Mouse (Mus musculus) embryonic facial prominence, embryonic 13.5 days (tissue): ENCODE measurements around the gene Plk2. TPM values are rescaled to one million over a fixed set of nuclear protein-coding genes. Genes with fewer than 3 reads are reported as not detected.

Source experiments
- ATAC-seq: fragments of 200-750 bp; cut with Nextera tagmentation; 2 replicates; pipeline ENCODE4 v1.8.0; 2017; ENCODE audit warnings: low read depth; ENCODE audit not compliant: insufficient number of reproducible peaks, insufficient read depth, low FRiP score, low TSS enrichment
- H3K27ac ChIP-seq: fragments of 300-500 bp; sonication (generic); 2 replicates; pipeline ENCODE4 v1.5.1; 2015; ENCODE audit warnings: moderate library complexity, mild to moderate bottlenecking, inconsistent platforms
- H3K27me3 ChIP-seq: fragments of 300-500 bp; sonication (generic); 2 replicates; pipeline ENCODE4 v1.6.1; 2015; ENCODE audit warnings: mild to moderate bottlenecking, inconsistent platforms
- H3K36me3 ChIP-seq: fragments of 300-500 bp; sonication (generic); 2 replicates; pipeline ENCODE4 v1.6.1; 2015; ENCODE audit warnings: mild to moderate bottlenecking, inconsistent platforms
- H3K4me1 ChIP-seq: fragments of 300-500 bp; sonication (generic); 2 replicates; pipeline ENCODE4 v1.6.1; 2015; ENCODE audit warnings: inconsistent platforms
- H3K4me2 ChIP-seq: fragments of 300-500 bp; sonication (generic); 2 replicates; pipeline ENCODE4 v1.6.1; 2015; ENCODE audit warnings: moderate library complexity, mild to moderate bottlenecking, inconsistent platforms
- H3K4me3 ChIP-seq: fragments of 300-500 bp; sonication (generic); 2 replicates; pipeline ENCODE4 v1.5.1; 2015; ENCODE audit warnings: mild to moderate bottlenecking, inconsistent platforms
- H3K9ac ChIP-seq: fragments of 300-500 bp; sonication (generic); 2 replicates; pipeline ENCODE4 v1.6.1; 2015; ENCODE audit warnings: mild to moderate bottlenecking, inconsistent platforms
- H3K9me3 ChIP-seq: fragments of 300-500 bp; sonication (generic); 2 replicates; pipeline ENCODE4 v1.6.1; 2016; ENCODE audit warnings: inconsistent platforms
- WGBS: fragments of 180-500 bp; shearing (Covaris S2); methylation state at CpG from one replicate; pipeline ENCODE4 v1.1.7; 2015; ENCODE audit warnings: mixed read lengths; 5-methylcytosine and 5-hydroxymethylcytosine counted together
- polyA plus RNA-seq: library from polyadenylated mRNA; unstranded; fragments of >200 nt; fragmentation: Nextera tagmentation; extraction: Ambion mirVana; gene quantifications from 2 replicates; pipeline ENCODE4 v1.2.1, GENCODE M21; 2015

Plk2 gene
- polyA plus RNA-seq, 1 experiment from 2014 or later, result 213 TPM

GRCm38 (mm10) chr13:110412572-110413209, 17.8 kb downstream of the Plk2 start:
- no peak overlapping the region for H3K27ac ChIP-seq
- H3K4me2 ChIP-seq, result no peak overlapping the region
- H3K9me3 ChIP-seq, result no peaks in the 10 kb centered on the region
- H3K36me3 ChIP-seq, result no peaks in the 10 kb centered on the region
- no peak overlapping the region for H3K9ac ChIP-seq
- no peak overlapping the region for H3K4me3 ChIP-seq
- H3K27me3 ChIP-seq, result no peaks in the 10 kb centered on the region
- 84% methylated on average over 12 of the region's 12 CpGs for WGBS
- ATAC-seq, result no peak
- no peaks in the 10 kb centered on the region for H3K4me1 ChIP-seq

DNA sequence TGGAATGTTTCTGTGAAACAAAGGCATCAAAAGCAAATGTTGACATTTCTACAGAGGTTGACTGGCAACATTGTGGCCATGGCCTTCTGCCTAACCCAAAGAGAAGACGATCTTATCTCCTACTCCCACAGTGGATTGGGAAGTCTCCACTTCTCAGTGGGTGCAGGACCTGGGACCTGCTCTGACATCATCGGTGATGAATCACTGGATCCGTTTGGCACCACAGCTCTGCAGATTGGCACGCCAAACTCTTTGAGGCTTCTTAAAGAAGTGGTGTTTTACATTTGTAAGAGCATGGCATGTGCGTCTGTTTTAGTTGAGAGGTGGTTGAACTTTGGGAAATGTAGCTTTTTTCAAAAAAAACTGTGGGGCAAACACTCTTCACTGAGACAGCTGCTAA, 23.8 kb downstream of the Plk2 start:
- Histone ChIP-seq H3K9me3 (no peaks in the 10 kb centered on the region), H3K4me3 (no peak overlapping the region), H3K36me3 (no peaks in the 10 kb centered on the region), H3K9ac (no peak overlapping the region), H3K4me1 (no peaks in the 10 kb centered on the region), H3K27ac (no peak overlapping the region), H3K27me3 (no peaks in the 10 kb centered on the region), H3K4me2 (no peak overlapping the region)
- ATAC-seq, result no peak
- 89% methylated on average over 5 of the region's 5 CpGs for WGBS

DNA sequence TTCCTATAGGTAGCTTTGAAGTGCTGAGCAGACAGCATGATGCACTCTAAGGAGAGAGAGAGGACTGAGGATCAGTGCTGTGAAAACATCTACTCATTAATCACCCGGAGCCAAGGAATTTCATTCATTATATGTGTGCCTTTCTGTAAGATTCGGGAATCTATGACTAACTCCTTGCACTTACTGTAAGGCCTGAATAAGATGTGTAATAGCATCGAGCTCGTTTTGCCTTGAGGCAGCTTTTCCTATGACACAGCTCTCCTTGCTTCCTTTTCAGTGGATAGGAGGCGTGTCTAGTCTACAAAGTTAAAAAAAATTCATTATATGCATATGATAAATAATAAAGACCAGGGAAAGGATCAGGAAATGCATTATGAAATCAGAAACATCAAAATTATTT, 24.8 kb downstream of the Plk2 start:
- Histone ChIP-seq H3K9ac (no peak overlapping the region), H3K4me1 (no peaks in the 10 kb centered on the region), H3K27me3 (no peaks in the 10 kb centered on the region), H3K27ac (no peak overlapping the region), H3K4me2 (no peak overlapping the region), H3K9me3 (no peaks in the 10 kb centered on the region), H3K36me3 (no peaks in the 10 kb centered on the region), H3K4me3 (no peak overlapping the region)
- ATAC-seq, result no peak
- whole genome bisulfite sequencing, result 75% methylated on average over 5 of the region's 5 CpGs

DNA sequence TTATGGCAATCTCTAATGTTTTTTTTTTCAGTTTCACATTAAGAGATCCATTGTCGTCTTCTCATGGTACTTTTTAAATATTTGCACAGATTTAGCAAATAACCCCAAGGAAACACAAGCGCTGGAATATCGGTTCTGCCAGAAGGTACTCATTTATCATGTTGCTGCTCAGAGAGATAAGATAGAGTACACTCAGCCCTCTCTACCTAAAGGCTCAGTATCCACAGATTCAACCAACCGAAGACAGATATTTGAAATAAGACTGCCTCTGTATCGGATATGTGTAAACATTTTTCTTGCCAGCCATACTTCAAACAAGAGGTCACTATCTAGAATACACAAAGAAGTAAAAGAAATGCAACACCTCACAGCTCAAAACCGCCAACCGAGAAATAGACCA, 27.6 kb downstream of the Plk2 start:
- no peak for ATAC-seq
- 87% methylated on average over 7 of the region's 7 CpGs for WGBS

DNA sequence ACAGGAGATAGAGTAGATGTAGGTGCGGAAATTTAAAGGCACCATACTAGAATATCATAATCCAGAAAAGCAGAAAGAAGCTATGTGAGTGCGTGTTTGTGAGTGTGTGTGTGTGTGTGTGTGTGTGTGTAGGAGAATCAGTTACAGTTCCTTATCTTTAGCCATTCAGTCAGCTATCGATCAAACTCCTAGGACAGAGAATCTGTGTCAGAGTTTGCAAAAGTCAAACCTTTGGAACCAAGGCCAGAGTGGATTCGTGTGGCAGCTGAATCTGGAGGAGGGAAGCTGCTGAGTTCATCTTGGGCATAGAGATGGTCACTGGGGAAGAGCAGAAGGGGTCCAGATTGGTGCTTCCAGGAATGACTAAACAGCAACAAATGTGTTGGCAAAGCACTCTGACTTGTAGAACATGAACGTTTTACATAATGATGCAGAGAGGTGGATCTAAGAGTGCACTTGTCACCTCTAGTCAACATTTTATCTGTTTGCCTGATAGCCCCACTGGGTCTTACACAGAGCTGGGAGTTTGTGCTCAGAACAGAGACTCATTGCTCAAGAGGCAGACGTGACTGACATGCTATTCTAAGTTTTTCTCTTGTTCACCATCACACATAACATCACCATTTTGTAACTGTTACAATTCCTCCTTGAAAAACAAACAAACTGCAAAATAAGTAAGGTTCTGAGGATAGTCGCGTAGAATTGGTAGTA, 30.8 kb downstream of the Plk2 start:
- no peak overlapping the region for H3K27ac ChIP-seq
- no peak for ATAC-seq
- H3K4me3 ChIP-seq, result no peak overlapping the region
- no peaks in the 10 kb centered on the region for H3K27me3 ChIP-seq
- WGBS, result 84% methylated on average over 8 of the region's 8 CpGs
- peaks cover 6% of the 10 kb centered on the region; the same call in 1 of the 2 replicates for H3K4me1 ChIP-seq
- no peaks in the 10 kb centered on the region for H3K36me3 ChIP-seq
- no peaks in the 10 kb centered on the region for H3K9me3 ChIP-seq
- no peak overlapping the region for H3K9ac ChIP-seq
- no peak overlapping the region for H3K4me2 ChIP-seq

More for the DNA sequence above, 27.6 kb downstream of the Plk2 start:
- H3K27ac ChIP-seq, result no peak overlapping the region
- H3K36me3 ChIP-seq, result no peaks in the 10 kb centered on the region
- no peaks in the 10 kb centered on the region for H3K9me3 ChIP-seq
- no peak overlapping the region for H3K4me3 ChIP-seq
- H3K9ac ChIP-seq, result no peak overlapping the region
- H3K4me1 ChIP-seq, result no peaks in the 10 kb centered on the region
- no peak overlapping the region for H3K4me2 ChIP-seq
- no peaks in the 10 kb centered on the region for H3K27me3 ChIP-seq

DNA sequence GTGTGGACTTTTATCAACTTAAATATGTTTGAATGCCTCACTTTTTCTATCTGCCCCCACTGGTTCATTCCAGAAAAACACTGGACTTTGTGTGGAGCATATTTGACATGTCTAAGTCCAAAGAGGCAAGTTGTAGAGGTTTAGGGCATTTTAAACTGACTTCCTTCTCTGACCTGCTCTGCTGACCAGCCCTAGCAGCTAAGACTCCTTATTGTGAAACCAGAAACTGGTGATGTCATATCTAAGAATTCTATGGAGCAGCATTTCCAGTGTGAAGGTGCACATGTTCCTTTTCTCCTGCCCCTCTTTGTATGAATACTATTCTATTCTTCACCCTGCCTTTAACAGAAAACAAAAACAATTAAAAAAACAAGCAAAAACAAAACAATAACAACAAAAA, 36.5 kb downstream of the Plk2 start:
- Histone ChIP-seq H3K36me3 (no peaks in the 10 kb centered on the region), H3K9me3 (no peaks in the 10 kb centered on the region), H3K27me3 (no peaks in the 10 kb centered on the region), H3K4me1 (peaks cover 9% of the 10 kb centered on the region; the same call in 1 of the 2 replicates), H3K4me3 (no peak overlapping the region), H3K9ac (no peak overlapping the region), H3K27ac (no peak overlapping the region), H3K4me2 (no peak overlapping the region)
- no peak for ATAC-seq

DNA sequence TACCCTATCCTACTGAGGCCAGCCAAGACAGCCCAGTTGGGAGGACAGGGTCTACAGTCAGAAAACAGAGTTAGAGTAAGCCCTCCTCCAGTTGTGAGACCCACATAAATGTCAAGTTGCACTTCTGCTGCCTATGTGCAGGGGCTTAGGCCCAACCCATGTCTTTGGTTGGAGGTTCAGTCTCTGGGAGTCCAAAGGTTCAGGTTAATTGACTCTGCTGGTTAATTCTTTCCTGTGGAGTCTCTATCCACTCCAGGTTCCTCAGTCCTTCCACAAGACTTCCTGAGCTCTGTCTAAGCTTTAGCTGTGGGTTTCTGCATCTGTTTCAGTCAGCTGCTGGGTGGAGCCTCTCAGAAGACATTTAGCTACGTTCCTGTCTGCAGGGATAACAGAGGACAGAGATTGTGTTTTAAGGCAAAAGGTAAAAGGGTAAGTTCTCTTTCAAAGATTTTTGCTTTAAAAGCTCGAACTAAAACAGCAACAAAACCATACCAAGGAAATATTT, 37.3 kb downstream of the Plk2 start:
- WGBS, result 69% methylated on average over 2 of the region's 2 CpGs

GRCm38 (mm10) chr13:110432613-110433012, 37.8 kb downstream of the Plk2 start:
- H3K36me3 ChIP-seq, result no peaks in the 10 kb centered on the region
- no peak for ATAC-seq
- WGBS, result 92% methylated on average over 4 of the region's 4 CpGs

More for the DNA sequence above, 37.3 kb downstream of the Plk2 start:
- Histone ChIP-seq H3K9me3 (no peaks in the 10 kb centered on the region), H3K4me2 (no peak overlapping the region), H3K9ac (no peak overlapping the region), H3K27ac (no peak overlapping the region), H3K27me3 (no peaks in the 10 kb centered on the region), H3K36me3 (no peaks in the 10 kb centered on the region), H3K4me3 (no peak overlapping the region), H3K4me1 (peaks cover 9% of the 10 kb centered on the region; the same call in 1 of the 2 replicates)
- no peak for ATAC-seq

DNA sequence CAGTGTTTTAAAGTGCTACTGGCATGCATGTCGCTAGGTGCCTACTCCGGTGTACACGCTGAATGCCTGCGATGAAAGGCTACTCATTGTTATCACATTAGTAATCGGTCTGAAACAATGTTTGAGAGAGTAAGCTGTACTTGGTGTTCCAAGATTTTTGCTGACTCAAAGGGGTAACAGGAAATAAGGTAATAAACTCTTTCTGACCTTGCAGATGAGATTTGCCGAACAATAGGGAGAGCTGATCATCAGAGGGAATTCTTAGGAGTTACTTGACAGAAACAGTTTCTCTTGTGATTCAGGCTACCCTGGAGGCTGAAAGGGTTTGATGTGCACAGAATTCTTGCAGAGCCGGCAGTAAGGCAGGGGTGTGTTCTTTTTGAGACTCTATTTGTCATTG, 41.8 kb downstream of the Plk2 start:
- Histone ChIP-seq H3K4me2 (no peak overlapping the region), H3K9ac (no peak overlapping the region), H3K4me3 (no peak overlapping the region), H3K27ac (no peak overlapping the region), H3K4me1 (0 out of 2 replicates have a peak, but pooled peaks cover 3% of the 10 kb centered on the region), H3K36me3 (no peaks in the 10 kb centered on the region), H3K27me3 (no peaks in the 10 kb centered on the region), H3K9me3 (no peaks in the 10 kb centered on the region)
- ATAC-seq, result no peak
- WGBS, result 53% methylated on average over 7 of the region's 7 CpGs

More at GRCm38 (mm10) chr13:110432613-110433012, 37.8 kb downstream of the Plk2 start:
- no peaks in the 10 kb centered on the region for H3K27me3 ChIP-seq
- H3K27ac ChIP-seq, result no peak overlapping the region
- H3K9me3 ChIP-seq, result no peaks in the 10 kb centered on the region
- H3K4me3 ChIP-seq, result no peak overlapping the region
- no peak overlapping the region for H3K4me2 ChIP-seq
- no peak overlapping the region for H3K9ac ChIP-seq
- peaks cover 9% of the 10 kb centered on the region; the same call in 1 of the 2 replicates for H3K4me1 ChIP-seq

DNA sequence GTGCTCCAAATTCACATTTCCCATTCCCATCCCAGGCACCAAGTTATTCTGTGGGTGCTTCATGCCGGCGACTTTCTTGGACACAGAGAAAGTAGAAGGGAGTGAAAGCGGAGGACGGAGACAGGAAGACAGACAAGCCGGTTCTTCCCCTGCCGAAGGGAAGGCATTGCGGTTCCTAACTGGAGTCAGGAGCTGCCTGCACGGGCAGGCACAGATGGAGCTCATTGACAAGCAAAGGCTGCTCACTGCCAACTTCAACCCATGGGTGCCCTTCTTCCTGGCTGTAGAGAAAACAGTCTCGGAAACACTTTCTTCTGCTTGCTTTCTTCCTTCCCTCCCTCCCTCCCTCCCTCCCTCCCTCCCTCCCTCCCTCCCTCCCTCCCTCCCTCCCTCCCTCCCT, 43.8 kb downstream of the Plk2 start:
- Histone ChIP-seq H3K4me1 (0 out of 2 replicates have a peak, but pooled peaks cover 3% of the 10 kb centered on the region), H3K27ac (no peak overlapping the region), H3K4me2 (no peak overlapping the region), H3K27me3 (no peaks in the 10 kb centered on the region), H3K9ac (no peak overlapping the region), H3K4me3 (no peak overlapping the region), H3K9me3 (no peaks in the 10 kb centered on the region), H3K36me3 (no peaks in the 10 kb centered on the region)
- WGBS, result 64% methylated on average over 9 of the region's 9 CpGs
- ATAC-seq, result no peak

GRCm38 (mm10) chr13:110444335-110444734, 49.5 kb downstream of the Plk2 start:
- no peak for ATAC-seq
- H3K36me3 ChIP-seq, result no peaks in the 10 kb centered on the region
- H3K9ac ChIP-seq, result no peak overlapping the region
- H3K9me3 ChIP-seq, result no peaks in the 10 kb centered on the region
- no peak overlapping the region for H3K4me2 ChIP-seq
- H3K27me3 ChIP-seq, result no peaks in the 10 kb centered on the region
- WGBS, result 61% methylated on average over 4 of the region's 4 CpGs
- peaks cover 20% of the 10 kb centered on the region for H3K4me1 ChIP-seq
- no peak overlapping the region for H3K4me3 ChIP-seq
- no peak overlapping the region for H3K27ac ChIP-seq

DNA sequence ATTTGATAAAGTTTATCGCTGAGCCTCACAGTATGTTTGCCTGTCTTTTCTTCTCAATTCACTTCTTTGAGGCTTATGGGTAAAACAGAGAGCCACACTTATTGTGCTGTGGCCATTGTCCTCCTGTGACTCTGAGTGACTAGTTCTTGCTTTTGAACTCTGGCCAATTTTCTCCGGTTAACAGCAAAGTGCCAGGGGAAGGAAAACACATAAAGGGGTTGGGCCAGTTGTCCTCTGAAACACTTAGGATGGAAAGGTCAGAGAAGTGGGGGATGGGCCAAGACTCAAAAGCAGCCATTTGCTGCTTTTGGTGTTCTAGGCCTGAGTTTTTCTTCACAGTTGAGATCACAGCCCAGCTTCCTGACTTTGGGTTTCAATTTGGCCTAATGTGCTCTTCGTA, 50.0 kb downstream of the Plk2 start:
- Histone ChIP-seq H3K9me3 (no peaks in the 10 kb centered on the region), H3K9ac (no peak overlapping the region), H3K4me3 (no peak overlapping the region), H3K27ac (no peak overlapping the region), H3K36me3 (no peaks in the 10 kb centered on the region), H3K4me2 (no peak overlapping the region), H3K27me3 (no peaks in the 10 kb centered on the region), H3K4me1 (peaks cover 20% of the 10 kb centered on the region)
- 47% methylated on average over 3 of the region's 3 CpGs for WGBS
- no peak for ATAC-seq
